Mouse (Mus musculus): ENCODE measurements around the gene Ang2. TPM values are rescaled to one million over a fixed set of nuclear protein-coding genes. Genes with fewer than 3 reads are reported as not detected.

Gene Ang2
- polyA plus RNA-seq, 1 experiment from 2014 or later: not detected

GRCm38 (mm10) chr14:51150206-51150831 lies 48.6 kb downstream of the Ang2 start:
- Histone ChIP-seq H3K4me3 (ENCODE audit: control insufficient read depth in 1 of 2, insufficient read depth in 1 of 2, low read depth in 1 of 2, low read length in 2 of 2) (no peak overlapping the region), H3K36me3 (ENCODE audit: control insufficient read depth, insufficient read depth, low read length) (no peaks in the 10 kb centered on the region), H3K9me3 (ENCODE audit: control insufficient read depth, low read length) (no peaks in the 10 kb centered on the region), H3K27me3 (ENCODE audit: control insufficient read depth, insufficient read depth, low read length) (no peaks in the 10 kb centered on the region), H3K4me2 (ENCODE audit: low read length) (no peak overlapping the region), H3K27ac (replicated peaks in 1 of 2; ENCODE audit: control insufficient read depth in 1 of 2, insufficient read depth in 1 of 2, low read depth in 2 of 2, low read length in 2 of 2) (no peak overlapping the region), H3K9ac (ENCODE audit: low read length) (no peak overlapping the region), H3K4me1 (ENCODE audit: control insufficient read depth in 2 of 2, insufficient read depth in 2 of 2, low read length in 2 of 2) (peaks cover 2 to 4% of the 10 kb centered on the region in 2 experiments; a peak in 1 of 4 replicates)
- no peak for ATAC-seq (ENCODE audit: insufficient number of reproducible peaks, insufficient read depth, low FRiP score, low read depth)
- WGBS: 67% methylated on average over 3 of the region's 3 CpGs

- 73% methylated on average over 5 of the region's 5 CpGs for WGBS
- Histone ChIP-seq H3K27me3 (ENCODE audit: control insufficient read depth, insufficient read depth, low read length) (no peaks in the 10 kb centered on the region), H3K4me1 (ENCODE audit: control insufficient read depth in 2 of 2, insufficient read depth in 2 of 2, low read length in 2 of 2) (peaks cover 2 to 4% of the 10 kb centered on the region in 2 experiments; a peak in 2 of 4 replicates), H3K9ac (ENCODE audit: low read length) (no peak overlapping the region), H3K4me2 (ENCODE audit: low read length) (no peak overlapping the region), H3K9me3 (ENCODE audit: control insufficient read depth, low read length) (no peaks in the 10 kb centered on the region), H3K36me3 (ENCODE audit: control insufficient read depth, insufficient read depth, low read length) (no peaks in the 10 kb centered on the region), H3K4me3 (ENCODE audit: control insufficient read depth in 1 of 2, insufficient read depth in 1 of 2, low read depth in 1 of 2, low read length in 2 of 2) (no peak overlapping the region), H3K27ac (replicated peaks in 1 of 2; ENCODE audit: control insufficient read depth in 1 of 2, insufficient read depth in 1 of 2, low read depth in 2 of 2, low read length in 2 of 2) (no peak overlapping the region)
- ATAC-seq (ENCODE audit: insufficient number of reproducible peaks, insufficient read depth, low FRiP score, low read depth): no peak
Measured at GRCm38 (mm10) chr14:51149164-51149563, 49.8 kb downstream of the Ang2 start.

GRCm38 (mm10) chr14:51148006-51148405 lies 50.9 kb downstream of the Ang2 start:
- 40% methylated on average over 3 of the region's 3 CpGs for WGBS
- H3K4me2 ChIP-seq (ENCODE audit: low read length): no peak overlapping the region
- no peak overlapping the region for H3K9ac ChIP-seq (ENCODE audit: low read length)
- no peaks in the 10 kb centered on the region for H3K36me3 ChIP-seq (ENCODE audit: control insufficient read depth, insufficient read depth, low read length)
- peaks cover 2 to 15% of the 10 kb centered on the region in 2 experiments; a peak in 3 of 4 replicates for H3K4me1 ChIP-seq (ENCODE audit: control insufficient read depth in 2 of 2, insufficient read depth in 2 of 2, low read length in 2 of 2)
- no peak for ATAC-seq (ENCODE audit: insufficient number of reproducible peaks, insufficient read depth, low FRiP score, low read depth)
- no peak overlapping the region for H3K27ac ChIP-seq (replicated peaks in 1 of 2; ENCODE audit: control insufficient read depth in 1 of 2, insufficient read depth in 1 of 2, low read depth in 2 of 2, low read length in 2 of 2)
- H3K9me3 ChIP-seq (ENCODE audit: control insufficient read depth, low read length): no peaks in the 10 kb centered on the region
- H3K4me3 ChIP-seq (ENCODE audit: control insufficient read depth in 1 of 2, insufficient read depth in 1 of 2, low read depth in 1 of 2, low read length in 2 of 2): no peak overlapping the region
- no peaks in the 10 kb centered on the region for H3K27me3 ChIP-seq (ENCODE audit: control insufficient read depth, insufficient read depth, low read length)

GRCm38 (mm10) chr14:51146685-51147084 lies 52.3 kb downstream of the Ang2 start, which contains the start of gene Rnase1:
TSS of gene Rnase1 (minus strand) at chr14:51146785.
- Histone ChIP-seq H3K4me1 (ENCODE audit: control insufficient read depth in 2 of 2, insufficient read depth in 2 of 2, low read length in 2 of 2) (peaks cover 2 to 15% of the 10 kb centered on the region in 2 experiments; a peak in 3 of 4 replicates), H3K36me3 (ENCODE audit: control insufficient read depth, insufficient read depth, low read length) (no peaks in the 10 kb centered on the region), H3K4me3 (ENCODE audit: control insufficient read depth in 1 of 2, insufficient read depth in 1 of 2, low read depth in 1 of 2, low read length in 2 of 2) (no peak within 1 kb of the TSS), H3K9ac (ENCODE audit: low read length) (no peak within 1 kb of the TSS), H3K27ac (replicated peaks in 1 of 2; ENCODE audit: control insufficient read depth in 1 of 2, insufficient read depth in 1 of 2, low read depth in 2 of 2, low read length in 2 of 2) (no peak within 1 kb of the TSS), H3K9me3 (ENCODE audit: control insufficient read depth, low read length) (no peaks in the 10 kb centered on the region), H3K4me2 (ENCODE audit: low read length) (no peak within 1 kb of the TSS), H3K27me3 (ENCODE audit: control insufficient read depth, insufficient read depth, low read length) (no peaks in the 10 kb centered on the region)
- ATAC-seq (ENCODE audit: insufficient number of reproducible peaks, insufficient read depth, low FRiP score, low read depth): no peak
- WGBS: 61% methylated on average over 2 of the region's 2 CpGs

- Histone ChIP-seq H3K36me3 (ENCODE audit: control insufficient read depth, insufficient read depth, low read length) (no peaks in the 10 kb centered on the region), H3K9me3 (ENCODE audit: control insufficient read depth, low read length) (no peaks in the 10 kb centered on the region), H3K27me3 (ENCODE audit: control insufficient read depth, insufficient read depth, low read length) (no peaks in the 10 kb centered on the region), H3K9ac (ENCODE audit: low read length) (no peak overlapping the region), H3K4me1 (ENCODE audit: control insufficient read depth in 2 of 2, insufficient read depth in 2 of 2, low read length in 2 of 2) (peaks cover 2 to 15% of the 10 kb centered on the region in 2 experiments; a peak in 3 of 4 replicates), H3K4me3 (ENCODE audit: control insufficient read depth in 1 of 2, insufficient read depth in 1 of 2, low read depth in 1 of 2, low read length in 2 of 2) (no peak overlapping the region), H3K4me2 (ENCODE audit: low read length) (no peak overlapping the region), H3K27ac (replicated peaks in 1 of 2; ENCODE audit: control insufficient read depth in 1 of 2, insufficient read depth in 1 of 2, low read depth in 2 of 2, low read length in 2 of 2) (no peak overlapping the region)
- ATAC-seq (ENCODE audit: insufficient number of reproducible peaks, insufficient read depth, low FRiP score, low read depth): no peak
- WGBS: 74% methylated on average over 6 of the region's 6 CpGs
Measured at GRCm38 (mm10) chr14:51145521-51145920, 53.4 kb downstream of the Ang2 start.

Other genes with a start within 250 kb of the Ang2 start
- gene Pnp2, start 243.2 kb downstream of the Ang2 start, polyA plus RNA-seq (2014; fragmentation: Nextera tagmentation; extraction: Ambion mirVana): 0.36 and 0.59 TPM in 2 replicates
- 0.32 and 0.57 TPM in 2 replicates for gene Rnase10, start 191.4 kb downstream of the Ang2 start, polyA plus RNA-seq (2014; fragmentation: Nextera tagmentation; extraction: Ambion mirVana)
- not detected in 2 replicates for gene Rnase9, start 157.3 kb downstream of the Ang2 start, polyA plus RNA-seq (2014; fragmentation: Nextera tagmentation; extraction: Ambion mirVana)
- not detected in 2 replicates for gene Rnase11, start 149.0 kb downstream of the Ang2 start, polyA plus RNA-seq (2014; fragmentation: Nextera tagmentation; extraction: Ambion mirVana)
- gene Rnase12, start 141.5 kb downstream of the Ang2 start, polyA plus RNA-seq (2014; fragmentation: Nextera tagmentation; extraction: Ambion mirVana): 0.82 TPM in 1 of 2 replicates, not detected in the other
- not detected in 2 replicates for gene Olfr750, start 124.7 kb downstream of the Ang2 start, polyA plus RNA-seq (2014; fragmentation: Nextera tagmentation; extraction: Ambion mirVana)
- 25.0 and 29.7 TPM in 2 replicates for gene Rnase4, start 108.1 kb downstream of the Ang2 start, polyA plus RNA-seq (2014; fragmentation: Nextera tagmentation; extraction: Ambion mirVana)
- gene Ang, start 108.0 kb downstream of the Ang2 start, polyA plus RNA-seq (2014; fragmentation: Nextera tagmentation; extraction: Ambion mirVana): 3.8 and 4.8 TPM in 2 replicates
- gene Eddm3b, start 84.7 kb downstream of the Ang2 start, polyA plus RNA-seq (2014; fragmentation: Nextera tagmentation; extraction: Ambion mirVana): not detected in 2 replicates
- 0.24 and 1.0 TPM in 2 replicates for gene Rnase6, start 75.2 kb downstream of the Ang2 start, polyA plus RNA-seq (2014; fragmentation: Nextera tagmentation; extraction: Ambion mirVana)
- 0.47 and 1.1 TPM in 2 replicates for gene Rnase1, start 52.4 kb downstream of the Ang2 start, polyA plus RNA-seq (2014; fragmentation: Nextera tagmentation; extraction: Ambion mirVana)
- gene Rnase2b, start 36.9 kb downstream of the Ang2 start, polyA plus RNA-seq (2014; fragmentation: Nextera tagmentation; extraction: Ambion mirVana): not detected in 2 replicates
- not detected in 2 replicates for gene Ear14, start 4.2 kb upstream of the Ang2 start, polyA plus RNA-seq (2014; fragmentation: Nextera tagmentation; extraction: Ambion mirVana)
- not detected in 2 replicates for gene Rnase2a, start 57.0 kb upstream of the Ang2 start, polyA plus RNA-seq (2014; fragmentation: Nextera tagmentation; extraction: Ambion mirVana)
- gene Gm7247, start 162.6 kb upstream of the Ang2 start, polyA plus RNA-seq (2014; fragmentation: Nextera tagmentation; extraction: Ambion mirVana): not detected in 2 replicates
- gene Vmn2r88, start 211.7 kb upstream of the Ang2 start, polyA plus RNA-seq (2014; fragmentation: Nextera tagmentation; extraction: Ambion mirVana): not detected in 2 replicates